Mouse (Mus musculus) inflammation-experienced regulatory T-cells, adult 16 weeks (primary cell): Measurements from ENCODE around the gene Cdr1. TPM values are rescaled to one million over a fixed set of nuclear protein-coding genes. Genes with fewer than 3 reads are reported as not detected.

Experiments used
- polyA plus RNA-seq: library from polyadenylated mRNA; unstranded; fragments of 100-300 nt; shearing (Covaris generic); gene quantifications from one replicate; pipeline ENCODE4 v1.2.1, GENCODE M21; 2017

The Cdr1 gene
- not detected for polyA plus RNA-seq

DNA sequence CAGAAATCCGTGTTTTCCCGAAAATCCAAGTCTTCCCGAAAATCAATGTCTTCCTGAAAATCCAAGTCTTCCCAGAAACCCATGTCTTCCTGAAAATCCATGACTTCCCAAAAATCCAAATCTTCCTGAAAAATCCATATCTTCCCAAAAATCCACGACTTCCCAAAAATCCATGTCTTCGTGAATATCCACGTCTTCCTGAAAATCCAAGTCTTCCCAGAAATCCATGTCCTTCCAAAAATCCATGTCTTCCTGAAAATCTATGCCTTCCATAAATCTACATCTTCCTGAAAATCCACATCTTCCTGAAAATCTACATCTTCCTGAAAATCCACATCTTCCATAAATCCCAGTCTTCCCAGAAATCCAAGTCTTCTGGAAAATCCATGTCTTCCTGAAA, at the start of gene Cdr1:
Gene Cdr1, minus strand, starts transcription at position 101 of the 400 bp plus-strand sequence.

